ENCODE assay signal across 8 mouse cellular contexts in genomic region chr17:35088825-35089644, GRCm38 (mm10). TPM values are rescaled to one million over a fixed set of nuclear protein-coding genes. Genes with fewer than 3 reads are reported as not detected.
A peak's percentile ranks its signal among the peaks of the same experiment; 100 is the strongest.
DNase-seq lines count a peak whose midpoint lies in the region; ATAC-seq and TF ChIP-seq lines count a peak whose summit lies in the region.

Gene Abhd16a, plus strand, starts transcription at chr17:35089263.

- ATAC-seq in forebrain, embryonic 15.5 days (replicated peaks): peak; percentile 97
- peak; percentile 95 for ATAC-seq in neutrophil, adult 5-6 weeks (ENCODE audit: extremely low read depth, insufficient number of reproducible peaks, low FRiP score, poor library complexity, severe bottlenecking)

- peaks cover 21% of the 10 kb centered on the region for H3K36me3 ChIP-seq in forebrain, embryonic 15.5 days

- H3K27ac ChIP-seq in forebrain, embryonic 15.5 days (replicated peaks): peak within 1 kb of the TSS; percentile 98

- peak within 1 kb of the TSS; percentile 73 for H3K9ac ChIP-seq in forebrain, embryonic 15.5 days (replicated peaks)

- no peaks in the 10 kb centered on the region for H3K27me3 ChIP-seq in forebrain, embryonic 15.5 days

- H3K4me3 ChIP-seq in forebrain, embryonic 15.5 days: peak within 1 kb of the TSS; percentile 58
- H3K4me3 ChIP-seq in lung, adult 2 months (replicated peaks; ENCODE audit: extremely low read depth, low read depth, low read length): peak within 1 kb of the TSS; percentile 95

- peaks cover 19% of the 10 kb centered on the region for H3K4me1 ChIP-seq in forebrain, embryonic 15.5 days
- H3K4me1 ChIP-seq in lung, adult 2 months (ENCODE audit: control insufficient read depth, insufficient read depth, low read length): peaks cover 11% of the 10 kb centered on the region

- no peak for TF ChIP-seq CTCF in lung, adult 2 months (IDR thresholded peaks at IDR 0.05; ENCODE audit: insufficient read depth, low read length)

- intact Hi-C loops in heart, postnatal 25 days (cut with DNase I): no loop called here

- peak; percentile 87; the same call in 1 of the 2 replicates for TF ChIP-seq POLR2A in lung, adult 2 months (IDR thresholded peaks at IDR 0.05; ENCODE audit: borderline replicate concordance, extremely low read depth, low read depth, low read length)

- H3K9me3 ChIP-seq in forebrain, embryonic 15.5 days: no peaks in the 10 kb centered on the region

- DNase-seq in ES-CJ7 (ENCODE audit: low read depth, low spot score): peak; percentile 93
- DNase-seq in cerebellum, adult 11 months: peak; percentile 94
- peak; percentile 91 for DNase-seq in heart, postnatal 25 days (ENCODE audit: low spot score)
- peak; percentile 92 to 96 for DNase-seq in layer of hippocampus, adult 18-20 months (ENCODE audit: low spot score in 2 of 2)
- peak; percentile 94 for DNase-seq in lung, adult 2 months
- DNase-seq in thymus, adult 18-20 months: peak; percentile 85 to 89

- WGBS in forebrain, embryonic 15.5 days: 3% methylated on average over 67 of the region's 67 CpGs
- 3% methylated on average over 67 of the region's 67 CpGs for WGBS in lung, adult 2 months

- H3K4me2 ChIP-seq in forebrain, embryonic 15.5 days (replicated peaks): peak within 1 kb of the TSS; percentile 64

RNA-seq across cellular contexts. Expression of gene Abhd16a, which starts in this region (rescaled TPM):
- polyA plus RNA-seq in forebrain, embryonic 15.5 days (2015; fragmentation: Nextera tagmentation; extraction: Ambion mirVana): 93.2 and 97.4 TPM in 2 replicates
- total RNA-seq in heart, postnatal 25 days (2021): 10 to 100 TPM; 47.9 to 57.5 TPM
- 100 to 1,000 TPM in 1 of 2 experiments, 10 to 100 TPM in 1; 97.6 to 103 TPM for total RNA-seq in layer of hippocampus, adult 18-20 months (2021)
- polyA plus RNA-seq in lung, adult 2 months (2012; rRNA removed): 196 and 245 TPM in 2 replicates
- total RNA-seq in neutrophil, adult 5-6 weeks (2017): 33.2 and 43.8 TPM in 2 replicates

Comparison
In these comparisons a context has a peak if more than half of its experiments do, and no peak if none do; other contexts are left out.
1. Peak in every context shown above with its lines: DNase-seq, ATAC-seq, H3K4me3 ChIP-seq and H3K27ac ChIP-seq.